Mouse (Mus musculus) intestine, postnatal 0 days (tissue): ENCODE results near the gene Mrap2. TPM values are rescaled to one million over a fixed set of nuclear protein-coding genes. Genes with fewer than 3 reads are reported as not detected.
A peak's percentile ranks its signal among the peaks of the same experiment; 100 is the strongest.

Experiments used
- ATAC-seq: fragments of 200-750 bp; cut with Nextera tagmentation; 2 replicates; pipeline ENCODE4 v1.8.0; 2017; ENCODE audit warnings: mild to moderate bottlenecking, moderate TSS enrichment, moderate library complexity
- H3K27ac ChIP-seq: fragments of 300-500 bp; sonication (generic); 2 replicates; pipeline ENCODE4 v1.5.1; 2014; ENCODE audit warnings: mild to moderate bottlenecking, low read depth, low read length, moderate library complexity
- H3K27me3 ChIP-seq: fragments of 300-500 bp; sonication (generic); replicated peaks from 2 replicates; pipeline ENCODE4 v1.6.1; 2014; ENCODE audit warnings: low read length, mixed read lengths; ENCODE audit not compliant: control insufficient read depth, insufficient read depth
- H3K36me3 ChIP-seq: fragments of 300-500 bp; sonication (generic); 2 replicates; pipeline ENCODE4 v1.6.1; 2014; ENCODE audit warnings: mild to moderate bottlenecking, moderate library complexity; ENCODE audit not compliant: control insufficient read depth, insufficient read depth
- H3K4me1 ChIP-seq: fragments of 300-500 bp; sonication (generic); replicated peaks from 2 replicates; pipeline ENCODE4 v1.6.1; 2014; ENCODE audit warnings: antibody characterized with exemption, low read length, mixed read lengths; ENCODE audit not compliant: control insufficient read depth, insufficient read depth
- H3K4me2 ChIP-seq: fragments of 300-500 bp; sonication (generic); replicated peaks from 2 replicates; pipeline ENCODE4 v1.6.1; 2014; ENCODE audit warnings: low read depth, mild to moderate bottlenecking, moderate library complexity
- H3K4me3 ChIP-seq: fragments of 300-500 bp; sonication (generic); 2 replicates; pipeline ENCODE4 v1.5.1; 2014; ENCODE audit warnings: low read depth, low read length
- H3K9ac ChIP-seq: fragments of 300-500 bp; sonication (generic); 2 replicates; pipeline ENCODE4 v1.6.1; 2014; ENCODE audit warnings: mild to moderate bottlenecking, low read depth, low read length
- H3K9me3 ChIP-seq: fragments of 300-500 bp; sonication (generic); 2 replicates; pipeline ENCODE4 v1.6.1; 2016; ENCODE audit warnings: mixed run types; ENCODE audit not compliant: control insufficient read depth
- CTCF ChIP-seq: sonication (generic); IDR thresholded peaks from 2 replicates; pipeline ENCODE4 v1.5.1; 2016; ENCODE audit warnings: low read depth, mild to moderate bottlenecking, control low read depth, antibody characterized with exemption, moderate library complexity
- WGBS: fragments of 180-500 bp; shearing (Covaris S2); extraction: QIAGEN DNeasy Blood & Tissue Kit; methylation state at CpG from one replicate; pipeline ENCODE4 v1.1.7; 2014; 5-methylcytosine and 5-hydroxymethylcytosine counted together
- polyA plus RNA-seq: library from polyadenylated mRNA; unstranded; fragments of >200 nt; fragmentation: Nextera tagmentation; extraction: Ambion mirVana; gene quantifications from 2 replicates; pipeline ENCODE4 v1.2.1, GENCODE M21; 2015

Gene Mrap2
- polyA plus RNA-seq = 0.30 and 0.38 TPM in 2 replicates

DNA sequence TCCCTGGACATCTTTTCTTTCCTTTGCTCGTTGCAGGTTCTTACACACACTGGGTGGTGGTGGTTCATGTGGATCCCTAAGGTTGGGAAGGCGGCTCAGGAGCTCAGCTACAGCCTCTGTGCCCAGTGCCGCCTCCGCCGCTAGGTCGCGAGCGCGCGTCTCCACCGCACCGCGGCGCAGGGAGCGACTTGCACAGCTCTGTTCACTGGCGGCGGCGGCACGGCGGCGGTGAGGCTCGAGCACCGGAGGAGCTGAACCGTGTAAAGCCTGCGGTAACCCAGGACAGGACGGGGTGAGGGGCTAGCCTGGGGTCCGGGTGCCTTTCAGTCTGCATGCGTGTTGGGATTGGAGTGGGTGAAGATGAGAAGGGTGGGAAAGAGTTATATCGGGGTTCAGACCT lies at the start of gene Mrap2:
TSS of gene Mrap2 (plus strand) at position 201 of the 400 bp plus-strand sequence.
- H3K4me3 ChIP-seq = peak within 1 kb of the TSS; percentile 24
- WGBS = 2% methylated on average over 29 of the region's 29 CpGs
- ATAC-seq = 0 out of 2 replicates have a peak, but pooled peaks have one; percentile 41

DNA sequence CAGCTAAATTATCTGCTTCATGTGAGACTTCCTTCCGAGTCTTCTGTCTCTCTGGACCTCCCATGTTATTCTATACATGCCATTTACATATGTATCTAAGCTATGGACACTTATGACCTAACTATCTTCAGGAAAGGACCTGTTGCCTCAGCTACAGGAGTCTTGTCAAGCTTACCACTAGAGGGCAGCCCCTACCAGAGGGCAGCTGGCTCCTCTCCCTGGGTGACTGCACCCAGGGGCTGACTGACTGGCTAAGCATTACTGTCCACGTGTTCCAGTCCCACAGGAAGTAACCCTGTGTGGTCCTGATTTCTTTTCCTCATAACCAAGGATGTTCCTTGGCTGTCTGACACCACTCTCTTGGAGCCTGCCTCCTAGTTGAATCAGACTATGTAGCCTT lies 46.1 kb upstream of the Mrap2 start:
- Histone ChIP-seq H3K4me3 (no peak overlapping the region), H3K4me1 (no peaks in the 10 kb centered on the region), H3K27me3 (no peaks in the 10 kb centered on the region), H3K27ac (no peak overlapping the region), H3K9ac (no peak overlapping the region), H3K36me3 (no peaks in the 10 kb centered on the region), H3K9me3 (no peaks in the 10 kb centered on the region), H3K4me2 (no peak overlapping the region)
- no peak for ATAC-seq
- TF ChIP-seq CTCF = peak; percentile 49
- WGBS = 56% methylated on average over 2 of the region's 2 CpGs

More for the DNA sequence above, at the start of gene Mrap2:
- Histone ChIP-seq H3K27ac (no peak within 1 kb of the TSS), H3K9me3 (no peaks in the 10 kb centered on the region), H3K36me3 (no peaks in the 10 kb centered on the region), H3K4me1 (no peaks in the 10 kb centered on the region), H3K27me3 (peaks cover 29% of the 10 kb centered on the region), H3K9ac (no peak within 1 kb of the TSS), H3K4me2 (peak within 1 kb of the TSS; percentile 48)
- peak; percentile 54 for TF ChIP-seq CTCF

DNA sequence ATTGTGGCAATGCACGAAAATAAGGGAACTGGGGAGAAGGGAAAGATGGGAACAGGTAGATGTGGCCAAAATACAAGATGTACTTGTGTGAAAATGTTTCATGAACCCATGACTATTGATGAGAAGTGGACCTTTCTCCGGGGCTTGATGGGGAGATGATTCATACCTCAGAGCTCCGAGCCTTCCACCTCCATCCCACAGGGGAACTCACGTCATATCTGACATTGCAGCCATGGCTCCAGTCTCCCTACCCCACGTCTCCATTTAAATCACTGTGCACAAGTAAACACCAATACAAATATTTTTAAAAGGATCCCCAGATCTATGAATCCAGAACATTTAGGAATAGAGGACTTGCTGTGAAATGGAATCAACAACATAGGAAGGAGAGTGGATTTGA lies 29.1 kb upstream of the Mrap2 start:
- H3K9ac ChIP-seq = no peak overlapping the region
- H3K36me3 ChIP-seq = no peaks in the 10 kb centered on the region
- WGBS = 69% methylated on average over 5 of the region's 5 CpGs
- no peak overlapping the region for H3K4me3 ChIP-seq
- H3K27ac ChIP-seq = no peak overlapping the region
- TF ChIP-seq CTCF = no peak
- H3K4me1 ChIP-seq = no peaks in the 10 kb centered on the region
- H3K4me2 ChIP-seq = no peak overlapping the region
- H3K9me3 ChIP-seq = no peaks in the 10 kb centered on the region
- ATAC-seq = no peak
- H3K27me3 ChIP-seq = no peaks in the 10 kb centered on the region

DNA sequence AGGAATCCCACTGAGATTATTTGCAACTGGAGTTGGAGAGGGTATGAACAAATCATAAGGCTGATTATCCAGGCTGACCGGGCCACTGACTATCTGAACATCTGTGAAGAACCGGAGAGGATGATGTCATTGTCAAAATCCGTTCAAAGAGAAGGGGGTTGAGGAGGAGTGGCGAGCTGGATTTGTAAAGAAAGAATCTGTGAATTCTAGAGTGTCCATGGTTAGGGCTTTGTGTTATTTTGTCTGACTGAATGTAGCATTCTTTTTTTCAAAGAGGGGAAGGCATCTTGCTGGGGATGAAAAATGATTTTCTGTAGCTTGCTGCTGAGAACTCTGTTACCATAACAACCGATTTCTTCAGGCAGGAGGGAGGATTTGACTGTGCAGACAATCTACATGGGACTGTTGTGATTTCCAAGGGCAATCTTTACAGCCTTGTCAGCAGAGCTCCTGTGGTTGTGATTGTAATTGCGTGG lies 28.6 kb upstream of the Mrap2 start:
- Histone ChIP-seq H3K9ac (no peak overlapping the region), H3K4me3 (no peak overlapping the region), H3K4me1 (no peaks in the 10 kb centered on the region), H3K9me3 (no peaks in the 10 kb centered on the region), H3K36me3 (no peaks in the 10 kb centered on the region), H3K27me3 (no peaks in the 10 kb centered on the region), H3K4me2 (no peak overlapping the region), H3K27ac (no peak overlapping the region)
- 52% methylated on average over 6 of the region's 6 CpGs for WGBS
- no peak for TF ChIP-seq CTCF
- ATAC-seq = no peak

DNA sequence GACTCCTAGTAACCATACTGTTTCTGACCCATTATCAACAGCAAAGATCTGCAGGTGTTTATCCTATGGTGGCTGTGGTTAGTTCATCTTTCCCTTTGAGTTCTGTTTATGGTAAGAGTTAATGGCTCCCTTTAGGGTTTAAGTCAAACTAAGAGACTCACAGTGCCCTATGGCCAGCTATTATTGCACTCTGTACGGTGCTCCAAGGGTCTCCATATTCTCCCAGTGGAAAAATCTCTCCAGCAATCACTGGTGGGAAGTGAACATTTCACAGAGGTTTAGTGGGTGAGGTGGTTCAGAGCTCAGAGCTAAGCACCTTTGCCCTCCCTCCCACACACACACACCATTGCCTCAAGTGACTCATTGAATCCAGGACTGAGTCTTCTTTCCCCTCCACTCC lies 28.1 kb upstream of the Mrap2 start:
- 67% methylated on average over 1 of the region's 1 CpGs for WGBS
- no peak overlapping the region for H3K27ac ChIP-seq
- no peak overlapping the region for H3K9ac ChIP-seq
- H3K9me3 ChIP-seq = no peaks in the 10 kb centered on the region
- no peaks in the 10 kb centered on the region for H3K36me3 ChIP-seq
- H3K27me3 ChIP-seq = no peaks in the 10 kb centered on the region
- no peaks in the 10 kb centered on the region for H3K4me1 ChIP-seq
- no peak for ATAC-seq
- no peak overlapping the region for H3K4me3 ChIP-seq
- H3K4me2 ChIP-seq = no peak overlapping the region
- no peak for TF ChIP-seq CTCF

DNA sequence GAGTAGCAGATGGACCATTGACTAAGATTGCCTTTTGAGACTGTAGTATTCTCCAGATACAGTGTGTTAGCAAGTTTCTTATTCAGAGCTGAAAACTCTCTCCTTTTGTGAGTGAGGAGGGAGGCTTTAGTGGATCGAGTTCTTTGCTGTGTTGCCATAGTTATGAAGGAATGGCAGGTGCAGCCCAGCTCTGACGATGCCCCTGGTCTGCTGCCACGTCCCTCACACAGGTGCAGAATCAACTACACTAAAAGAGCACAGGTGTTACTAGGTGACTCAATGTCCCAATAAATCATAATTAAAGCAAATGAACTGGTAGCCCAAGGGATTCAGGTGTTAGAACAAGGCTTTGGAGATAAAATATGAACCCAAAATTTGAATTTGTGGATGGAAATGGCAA lies 25.1 kb upstream of the Mrap2 start:
- Histone ChIP-seq H3K4me3 (no peak overlapping the region), H3K27ac (no peak overlapping the region), H3K9ac (no peak overlapping the region), H3K36me3 (no peaks in the 10 kb centered on the region), H3K4me1 (no peaks in the 10 kb centered on the region), H3K4me2 (no peak overlapping the region), H3K27me3 (no peaks in the 10 kb centered on the region), H3K9me3 (no peaks in the 10 kb centered on the region)
- no peak for TF ChIP-seq CTCF
- 50% methylated on average over 3 of the region's 3 CpGs for WGBS
- no peak for ATAC-seq
